ENCODE assay signal across 8 mouse cellular contexts in the genomic region with DNA sequence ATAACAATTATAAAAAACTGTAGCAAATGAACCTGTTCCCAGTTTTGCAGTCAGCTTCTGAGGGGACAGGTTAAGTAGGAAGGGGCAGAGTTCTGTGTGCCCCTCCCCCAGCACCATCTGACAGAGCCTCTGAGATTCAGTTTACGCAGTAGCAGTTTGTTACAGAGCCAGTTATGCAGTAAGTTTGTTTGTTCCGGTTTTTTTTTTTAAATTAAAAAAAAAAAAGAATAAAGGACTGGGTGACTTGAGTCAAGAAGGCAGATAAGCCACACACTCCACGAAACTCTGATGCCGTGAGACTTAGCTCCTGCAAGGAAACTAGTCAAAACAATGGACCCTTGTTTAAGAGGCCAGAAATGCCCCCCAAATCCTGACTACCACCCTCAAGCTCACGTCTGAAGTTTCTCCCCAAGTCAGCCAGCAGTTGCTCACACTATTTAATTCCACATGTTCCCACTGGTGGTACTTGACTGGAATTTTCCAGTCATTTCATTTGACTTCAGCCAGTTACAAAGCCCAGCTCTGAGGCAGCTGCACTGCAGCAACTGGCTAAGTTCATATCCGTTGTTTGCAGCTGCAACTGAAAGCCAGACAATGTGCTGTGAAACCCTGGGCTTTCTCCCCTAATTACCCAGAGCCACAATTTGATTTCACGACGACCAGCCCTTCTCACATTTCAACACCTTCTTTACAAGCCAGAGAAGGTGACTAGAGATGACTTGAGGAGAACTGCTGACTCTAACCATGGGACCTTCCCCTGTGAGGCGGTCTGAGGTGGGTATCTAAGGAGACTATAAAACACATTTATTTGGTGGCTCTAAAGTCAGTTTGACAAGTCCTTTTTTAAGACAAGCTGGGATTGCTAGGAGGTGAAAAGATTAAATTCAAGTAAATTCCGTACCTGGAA. TPM values are rescaled to one million over a fixed set of nuclear protein-coding genes. Genes with fewer than 3 reads are reported as not detected.
DNase-seq lines count a peak whose midpoint lies in the region; ATAC-seq lines count a peak whose summit lies in the region.
"Had no signal": no experiment of that assay in that cellular context is flagged by ENCODE, and none has a peak within 500 bp of the region (broad histone marks: within the 10 kb centered on the region; RNA-seq: fewer than 3 reads in every experiment).

No protein-coding gene starts in this region.

- ATAC-seq in midbrain, embryonic 13.5 days = no peak
- ATAC-seq: Patski had no signal

- 20% methylated on average over 10 of the region's 10 CpGs for WGBS in midbrain, embryonic 13.5 days

- DNase-seq in kidney, adult 9 months = peak; percentile 28
- DNase-seq in kidney, adult 8-10 months = no peak
- peak; percentile 42 for DNase-seq in embryo, embryonic 9.5 days (ENCODE audit: extremely low spot score)
- peak; percentile 32 to 40 for DNase-seq in heart, postnatal 10 days
- no peak for DNase-seq in right cerebral cortex, postnatal 25 days
- DNase-seq in thymus, postnatal 36 days = no peak

- no peak overlapping the region for H3K4me3 ChIP-seq in midbrain, embryonic 13.5 days (replicated peaks)

- peaks cover 65% of the 10 kb centered on the region for H3K4me1 ChIP-seq in midbrain, embryonic 13.5 days (replicated peaks)

- no peaks in the 10 kb centered on the region for H3K9me3 ChIP-seq in midbrain, embryonic 13.5 days

- H3K4me2 ChIP-seq in midbrain, embryonic 13.5 days (replicated peaks) = peak overlapping the region; percentile 2; the same call in 1 of the 2 replicates

- peaks cover 30% of the 10 kb centered on the region for H3K36me3 ChIP-seq in midbrain, embryonic 13.5 days

- no peak overlapping the region for H3K9ac ChIP-seq in midbrain, embryonic 13.5 days (replicated peaks)

- H3K27ac ChIP-seq in midbrain, embryonic 13.5 days = peak overlapping the region; percentile 41; the same call in 1 of the 2 replicates

- intact Hi-C loops in heart, postnatal 10 days (cut with DNase I) = loop anchor here (2.0 kb wide), 1 partner anchor 16 kb away; no protein-coding TSS in a partner anchor

- H3K27me3 ChIP-seq in midbrain, embryonic 13.5 days = no peaks in the 10 kb centered on the region
- H3K27me3 ChIP-seq: Patski had no signal

RNA-seq across cellular contexts. Expression of a gene that starts 22.1 kb away (rescaled TPM):
- 10 to 100 TPM; 25.8 to 26.9 TPM for total RNA-seq in heart, postnatal 10 days (2021)
- 72.4 and 79.8 TPM in 2 replicates for polyA plus RNA-seq in midbrain, embryonic 13.5 days (2015; fragmentation: Nextera tagmentation; extraction: Ambion mirVana)

Comparison
In these comparisons a context has a peak if more than half of its experiments do, and no peak if none do; other contexts are left out.
1. DNase-seq: peak in kidney, adult 9 months (single experiment), embryo, embryonic 9.5 days (single experiment) and heart, postnatal 10 days (2 of 2); none in kidney, adult 8-10 months (0 of 2), right cerebral cortex, postnatal 25 days (single experiment) and thymus, postnatal 36 days (0 of 2).